Mouse (Mus musculus) CH12.LX (cell line): ENCODE data around the gene Clpb. TPM values are rescaled to one million over a fixed set of nuclear protein-coding genes. Genes with fewer than 3 reads are reported as not detected.
A peak's percentile ranks its signal among the peaks of the same experiment; 100 is the strongest.

ENCODE experiments used
- DNase-seq: peaks from one replicate; pipeline ENCODE4 v3.0.0-alpha.2; 2013; ENCODE audit errors: extremely low read depth
- H3K27ac ChIP-seq: 2 replicates; pipeline ENCODE4 v1.5.1; 2012; ENCODE audit warnings: low read depth, mild to moderate bottlenecking, control low read depth, moderate library complexity; ENCODE audit not compliant: insufficient read depth
- H3K27me3 ChIP-seq: replicated peaks from 2 replicates; pipeline ENCODE3; 2012; ENCODE audit warnings: inconsistent platforms
- H3K36me3 ChIP-seq, 2 experiments: replicated peaks in 1 of 2; 2 replicates each; pipeline versions ENCODE3 to v1.6.1; 2012; ENCODE audit warnings: inconsistent platforms in 1 of 2, low read length in 1 of 2, mild to moderate bottlenecking in 1 of 2, mixed read lengths in 1 of 2, moderate library complexity in 1 of 2; ENCODE audit not compliant: control insufficient read depth in 1 of 2, insufficient read depth in 1 of 2
- H3K4me1 ChIP-seq, 2 experiments: 2 replicates each; pipeline ENCODE4 v1.6.1; 2012; ENCODE audit warnings: inconsistent platforms in 1 of 2, moderate library complexity in 1 of 2; ENCODE audit not compliant: insufficient read depth in 2 of 2, control insufficient read depth in 1 of 2
- H3K4me2 ChIP-seq: 2 replicates; pipeline ENCODE4 v1.6.1; 2012; ENCODE audit warnings: low read depth, mild to moderate bottlenecking, control low read depth; ENCODE audit not compliant: poor library complexity, insufficient read depth, severe bottlenecking
- H3K4me3 ChIP-seq, 3 experiments: fragments of 150-350 bp in 1 of 3; sonication (generic) in 1 of 3; replicated peaks in 1 of 3; 2 replicates each; pipeline versions ENCODE3 to v1.5.1; 2011 to 2012; ENCODE audit warnings: low read depth in 2 of 3, low read length in 2 of 3, mild to moderate bottlenecking in 2 of 3, moderate library complexity in 2 of 3, control low read depth in 1 of 3, improper control_type of control experiment in 1 of 3, inconsistent platforms in 1 of 3, mixed read lengths in 1 of 3; ENCODE audit not compliant: poor library complexity in 1 of 3
- H3K79me2 ChIP-seq: replicated peaks from 2 replicates; pipeline ENCODE4 v1.6.1; 2012; ENCODE audit warnings: mild to moderate bottlenecking, moderate library complexity; ENCODE audit not compliant: control insufficient read depth, poor library complexity, insufficient read depth, severe bottlenecking; ENCODE audit errors: extremely low read depth
- H3K9ac ChIP-seq: 2 replicates; pipeline ENCODE4 v1.6.1; 2012; ENCODE audit warnings: low read depth, mild to moderate bottlenecking, control low read depth, moderate library complexity; ENCODE audit not compliant: insufficient read depth
- H3K9me3 ChIP-seq: replicated peaks from 2 replicates; pipeline ENCODE3; 2012; ENCODE audit warnings: low read length, inconsistent platforms, mixed read lengths
- BHLHE40 ChIP-seq: IDR thresholded peaks from 2 replicates; pipeline ENCODE4 v1.6.1; 2011; ENCODE audit warnings: mild to moderate bottlenecking, low read depth, low read length, improper control_type of control experiment
- CHD2 ChIP-seq: IDR thresholded peaks from 2 replicates; pipeline ENCODE4 v1.6.1; 2011; ENCODE audit warnings: low read length, improper control_type of control experiment
- CTCF ChIP-seq, 2 experiments: IDR thresholded peaks in 1 of 2; conservative IDR thresholded peaks in 1 of 2; 2 replicates each; pipeline ENCODE4 v1.5.1; 2011 to 2012; ENCODE audit warnings: low read depth in 2 of 2, low read length in 2 of 2, improper control_type of control experiment in 1 of 2, inconsistent platforms in 1 of 2, mild to moderate bottlenecking in 1 of 2, moderate library complexity in 1 of 2
- ELF1 ChIP-seq: IDR thresholded peaks from 2 replicates; pipeline ENCODE4 v1.6.1; 2014; ENCODE audit warnings: low read depth, mild to moderate bottlenecking, inconsistent platforms, low read length, improper control_type of control experiment
- EP300 ChIP-seq: IDR thresholded peaks from 2 replicates; pipeline ENCODE4 v1.6.1; 2011; ENCODE audit warnings: low read length, improper control_type of control experiment
- GABPA ChIP-seq: IDR thresholded peaks from 2 replicates; pipeline ENCODE4 v1.6.1; 2012; ENCODE audit warnings: low read depth, low read length, improper control_type of control experiment, inconsistent platforms; ENCODE audit not compliant: insufficient replicate concordance
- HCFC1 ChIP-seq: IDR thresholded peaks from 2 replicates; pipeline ENCODE4 v1.6.1; 2012; ENCODE audit warnings: low read depth, mild to moderate bottlenecking, inconsistent platforms, low read length, improper control_type of control experiment
- JUND ChIP-seq: conservative IDR thresholded peaks from 2 replicates; pipeline ENCODE4 v1.6.1; 2011; ENCODE audit warnings: low read depth, low read length, improper control_type of control experiment
- MAFK ChIP-seq: IDR thresholded peaks from 2 replicates; pipeline ENCODE4 v1.6.1; 2011; ENCODE audit warnings: low read length, improper control_type of control experiment; ENCODE audit not compliant: insufficient replicate concordance
- MAZ ChIP-seq: IDR thresholded peaks from 2 replicates; pipeline ENCODE4 v1.6.1; 2012; ENCODE audit warnings: low read depth, mild to moderate bottlenecking, inconsistent platforms, low read length, improper control_type of control experiment, moderate library complexity
- MEF2A ChIP-seq: IDR thresholded peaks from 2 replicates; pipeline ENCODE4 v1.6.1; 2014; ENCODE audit warnings: low read depth, mild to moderate bottlenecking, inconsistent platforms, low read length, improper control_type of control experiment, borderline replicate concordance
- MYC ChIP-seq: IDR thresholded peaks from 2 replicates; pipeline ENCODE4 v1.6.1; 2011; ENCODE audit warnings: low read depth, mild to moderate bottlenecking, improper control_type of control experiment, low read length
- NELFE ChIP-seq: IDR thresholded peaks from 2 replicates; pipeline ENCODE4 v1.6.1; 2011; ENCODE audit warnings: low read depth, low read length, improper control_type of control experiment
- PAX5 ChIP-seq: IDR thresholded peaks from 2 replicates; pipeline ENCODE4 v1.6.1; 2012; ENCODE audit warnings: low read length, inconsistent platforms, mixed read lengths
- POLR2A ChIP-seq: IDR thresholded peaks from 2 replicates; pipeline ENCODE4 v1.6.1; 2011; ENCODE audit warnings: low read depth, mild to moderate bottlenecking, improper control_type of control experiment, low read length
- SIN3A ChIP-seq: IDR thresholded peaks from 2 replicates; pipeline ENCODE4 v1.6.1; 2012; ENCODE audit warnings: low read length, improper control_type of control experiment, inconsistent platforms
- SMC3 ChIP-seq: IDR thresholded peaks from 2 replicates; pipeline ENCODE4 v1.6.1; 2011; ENCODE audit warnings: low read depth, low read length, improper control_type of control experiment
- TBP ChIP-seq: conservative IDR thresholded peaks from 2 replicates; pipeline ENCODE4 v1.6.1; 2011; ENCODE audit warnings: low read depth, low read length, improper control_type of control experiment
- TCF12 ChIP-seq: IDR thresholded peaks from 2 replicates; pipeline ENCODE4 v1.6.1; 2014; ENCODE audit warnings: low read depth, mild to moderate bottlenecking, inconsistent platforms, low read length, improper control_type of control experiment
- UBTF ChIP-seq: IDR thresholded peaks from 2 replicates; pipeline ENCODE4 v1.6.1; 2012; ENCODE audit warnings: low read depth, mild to moderate bottlenecking, inconsistent platforms, low read length, improper control_type of control experiment, moderate library complexity
- USF1 ChIP-seq: IDR thresholded peaks from 2 replicates; pipeline ENCODE4 v1.6.1; 2014; ENCODE audit warnings: low read depth, mild to moderate bottlenecking, inconsistent platforms, low read length, improper control_type of control experiment
- ZC3H11A ChIP-seq: IDR thresholded peaks from 2 replicates; pipeline ENCODE4 v1.6.1; 2012; ENCODE audit warnings: low read depth, mild to moderate bottlenecking, inconsistent platforms, low read length, improper control_type of control experiment
- ZMIZ1 ChIP-seq: IDR thresholded peaks from 2 replicates; pipeline ENCODE4 v1.6.1; 2012; ENCODE audit warnings: low read depth, mild to moderate bottlenecking, inconsistent platforms, low read length, improper control_type of control experiment
- dilution Hi-C: fragments of 300-500 bp; cut with MboI; formaldehyde crosslinking; loops from 2 replicates; pipeline ENCODE4 v1.14.3; 2020; ENCODE audit warnings: low sequenced_read_pairs; ENCODE audit not compliant: extremely low pct_unique_long_range_greater_than_20kb, extremely low pct_ligation_motif_present
- in situ Hi-C: fragments of 300-500 bp; cut with MboI; formaldehyde crosslinking; loops from 3 replicates; pipeline ENCODE4 v1.14.3; 2019; ENCODE audit warnings: low sequenced_read_pairs, low pct_ligation_motif_present, low pct_unique_long_range_greater_than_20kb, mixed read lengths
- polyA plus RNA-seq: library from polyadenylated mRNA; unstranded; fragments of >175 nt; gene quantifications from 2 replicates; pipeline ENCODE4 v1.2.1, GENCODE M21; 2012; ENCODE audit warnings: low read depth; ENCODE audit not compliant: insufficient read length
- total RNA-seq, 2 experiments: library from RNA; depleted of rRNA; stranded (reverse); fragments of 300-350 nt in 1 of 2; fragments of >200 nt in 1 of 2; gene quantifications; 2 replicates each; pipeline ENCODE4 v1.2.3; 2012 to 2014

The Clpb gene
- total and polyA plus RNA-seq, 3 experiments = 25.5 to 68.4 (median 41.7) TPM

GRCm38 (mm10) chr7:101837154-101837605 lies 173.7 kb downstream of the Clpb start:
- H3K79me2 ChIP-seq = peaks cover 19% of the 10 kb centered on the region
- dilution Hi-C loops = no loop called here
- peak overlapping the region; percentile 64 for H3K9ac ChIP-seq
- peak overlapping the region; percentile 67 for H3K4me2 ChIP-seq
- H3K9me3 ChIP-seq = no peaks in the 10 kb centered on the region
- H3K27me3 ChIP-seq = no peaks in the 10 kb centered on the region
- in situ Hi-C loops = no loop called here
- H3K27ac ChIP-seq = no peak overlapping the region
- H3K4me3 ChIP-seq = peak overlapping the region; percentile 80 to 92 (median 85)
- H3K36me3 ChIP-seq = peaks cover 14 to 33% of the 10 kb centered on the region in 2 experiments
- H3K4me1 ChIP-seq = peaks cover 3 to 30% of the 10 kb centered on the region in 2 experiments; a peak in 3 of 4 replicates
- no peak for TF ChIP-seq JUND
- no peak for TF ChIP-seq ELF1
- no peak for TF ChIP-seq PAX5
- TF ChIP-seq BHLHE40 = no peak
- TF ChIP-seq CHD2 = no peak
- no peak for DNase-seq

- H3K4me1 ChIP-seq = peaks cover 3 to 30% of the 10 kb centered on the region in 2 experiments; a peak in 3 of 4 replicates
- no peak within 1 kb of the TSS for H3K27ac ChIP-seq
- H3K9ac ChIP-seq = peak within 1 kb of the TSS; percentile 64
- TF ChIP-seq MEF2A (no peak), CHD2 (peak; percentile 32; the same call in 1 of the 2 replicates), TCF12 (peak; percentile 29; the same call in 1 of the 2 replicates), MAFK (no peak), ZMIZ1 (0 out of 2 replicates have a peak, but pooled peaks have one; percentile 17), HCFC1 (0 out of 2 replicates have a peak, but pooled peaks have one; percentile 11), EP300 (0 out of 2 replicates have a peak, but pooled peaks have one; percentile 9), GABPA (no peak), MYC (no peak), NELFE (peak; percentile 8; the same call in 1 of the 2 replicates), MAZ (0 out of 2 replicates have a peak, but pooled peaks have one; percentile 36), CTCF (conservative IDR thresholded peaks at IDR 0.05 in 1 of 2, IDR thresholded peaks at IDR 0.05 in 1 of 2; ENCODE audit: low read depth in 2 of 2, low read length in 2 of 2) (no peak), ZC3H11A (no peak), SMC3 (no peak), SIN3A (peak; percentile 62), TBP (no peak), UBTF (no peak), USF1 (no peak), PAX5 (no peak), ELF1 (peak; percentile 58), POLR2A (no peak; the same call in 1 of the 2 replicates)
- H3K27me3 ChIP-seq = no peaks in the 10 kb centered on the region
- in situ Hi-C loops = no loop called here
- peak within 1 kb of the TSS; percentile 67 for H3K4me2 ChIP-seq
- peak within 1 kb of the TSS; percentile 80 to 92 (median 85) for H3K4me3 ChIP-seq
- H3K9me3 ChIP-seq = no peaks in the 10 kb centered on the region
- H3K79me2 ChIP-seq = peaks cover 19% of the 10 kb centered on the region
- H3K36me3 ChIP-seq = peaks cover 7 to 26% of the 10 kb centered on the region in 2 experiments
- dilution Hi-C loops = no loop called here
- DNase-seq = peak; percentile 30
Observed at GRCm38 (mm10) chr7:101837606-101838471, 174.4 kb downstream of the Clpb start, which contains the start of gene Inppl1. Inppl1 (minus strand) TSS chr7:101838229.
